Mouse (Mus musculus): ENCODE measurements around the gene Dhps.
"Not testable (repeated sequence)": the region's sequence is repeated elsewhere in the genome, so short reads cannot be mapped to it uniquely, and the experiment has no call there.

The Dhps gene

DNA sequence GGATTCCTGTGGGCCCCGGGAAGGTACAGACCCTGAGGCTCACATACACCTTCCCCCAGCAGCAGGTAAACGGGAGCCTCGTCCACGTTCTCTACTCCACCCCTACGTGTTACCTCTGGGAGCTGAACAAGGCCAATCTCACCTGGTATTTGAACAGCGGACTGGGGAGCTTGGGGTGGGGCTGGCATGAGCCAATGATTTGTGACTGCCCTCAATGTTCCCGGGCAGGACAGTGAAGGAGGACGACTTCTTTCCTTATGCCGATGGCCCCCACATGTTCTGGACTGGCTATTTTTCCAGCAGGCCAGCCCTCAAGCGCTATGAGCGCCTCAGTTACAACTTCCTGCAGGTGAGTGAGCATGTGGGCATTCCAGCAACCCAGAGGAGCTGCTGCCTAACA lies 19.3 kb downstream of the Dhps start:
- no peak for ATAC-seq (ENCODE audit: insufficient number of reproducible peaks, low FRiP score, low TSS enrichment)

DNA sequence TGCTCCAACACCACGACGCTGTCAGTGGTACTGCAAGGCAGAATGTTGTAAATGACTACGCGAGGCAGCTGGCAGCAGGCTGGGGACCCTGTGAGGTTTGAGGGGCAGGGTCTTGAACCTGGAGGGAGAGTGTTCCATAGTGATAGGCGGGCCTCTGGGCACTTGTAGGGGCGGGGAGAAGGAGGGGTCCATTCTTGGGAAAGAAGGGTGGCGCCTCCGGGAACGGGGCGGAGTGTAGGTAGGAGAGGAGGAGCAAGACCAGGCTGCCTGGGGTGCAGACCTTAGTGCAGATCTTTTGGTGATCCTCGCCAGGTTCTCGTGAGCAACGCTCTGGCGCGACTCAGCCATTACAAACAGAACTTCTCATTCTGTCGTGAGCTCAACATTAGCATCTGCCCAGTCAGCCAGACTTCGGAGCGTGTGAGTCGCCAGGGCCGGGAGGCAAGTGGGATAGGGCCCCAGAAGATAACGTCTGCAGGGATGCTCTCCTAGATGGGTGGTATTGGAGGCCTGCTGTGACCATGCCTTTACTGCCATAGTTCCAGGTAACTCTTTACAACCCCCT lies 20.1 kb downstream of the Dhps start:
- no peak for ATAC-seq (ENCODE audit: insufficient number of reproducible peaks, low FRiP score, low TSS enrichment)

DNA sequence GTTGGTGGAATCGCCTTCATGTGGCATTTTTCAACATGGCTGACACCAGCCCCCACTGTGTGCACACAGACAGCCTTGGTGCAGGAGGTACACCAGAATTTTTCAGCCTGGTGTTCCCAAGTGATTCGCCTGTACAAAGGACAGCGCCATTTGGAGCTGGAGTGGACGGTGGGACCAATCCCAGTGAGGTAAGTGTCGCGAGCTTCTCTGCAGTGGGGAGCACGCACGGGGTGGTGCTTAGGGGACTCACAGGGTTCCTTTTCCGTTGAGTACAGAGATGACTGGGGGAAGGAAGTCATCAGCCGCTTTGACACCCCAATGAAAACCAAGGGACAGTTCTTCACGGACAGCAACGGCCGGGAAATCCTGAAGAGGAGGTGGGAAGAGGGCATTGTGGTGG lies 23.5 kb downstream of the Dhps start:
- ATAC-seq (ENCODE audit: insufficient number of reproducible peaks, low FRiP score, low TSS enrichment) = no peak

DNA sequence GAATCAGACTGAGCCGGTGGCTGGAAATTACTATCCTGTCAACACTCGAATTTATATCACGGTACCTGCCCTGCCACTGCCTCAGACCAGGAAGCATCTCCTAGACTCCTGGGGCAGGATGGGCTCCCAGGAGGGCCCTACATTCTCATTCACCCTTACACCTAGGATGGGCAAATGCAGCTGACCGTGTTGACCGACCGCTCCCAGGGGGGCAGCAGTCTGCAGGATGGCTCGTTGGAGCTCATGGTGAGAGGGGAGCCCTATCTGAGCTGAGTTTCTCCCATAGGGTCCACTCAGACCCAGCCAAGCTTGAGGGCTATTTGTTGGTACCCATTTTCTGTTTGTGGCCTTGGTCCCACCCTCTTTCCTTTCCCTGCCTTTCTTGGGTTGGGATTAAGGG lies 24.0 kb downstream of the Dhps start:
- no peak for ATAC-seq (ENCODE audit: insufficient number of reproducible peaks, low FRiP score, low TSS enrichment)

DNA sequence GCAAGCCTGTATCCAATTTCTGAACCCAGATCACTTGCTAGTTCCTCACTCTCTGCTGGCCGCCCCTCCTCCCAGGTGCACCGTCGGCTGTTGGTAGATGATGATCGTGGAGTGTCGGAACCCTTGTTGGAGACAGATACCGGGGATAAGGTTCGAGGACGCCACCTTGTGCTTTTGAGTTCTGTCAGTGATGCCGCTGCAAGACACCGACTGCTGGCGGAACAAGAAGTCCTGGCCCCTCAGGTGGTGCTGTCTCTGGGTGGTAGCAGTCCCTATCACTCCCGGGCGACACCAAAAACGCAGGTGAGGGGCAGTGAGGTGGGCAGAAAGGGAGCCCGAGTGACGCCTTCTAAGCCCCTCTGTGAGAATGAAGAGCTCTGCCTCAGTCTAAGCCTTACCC lies 24.6 kb downstream of the Dhps start:
- ATAC-seq (ENCODE audit: insufficient number of reproducible peaks, low FRiP score, low TSS enrichment) = no peak

DNA sequence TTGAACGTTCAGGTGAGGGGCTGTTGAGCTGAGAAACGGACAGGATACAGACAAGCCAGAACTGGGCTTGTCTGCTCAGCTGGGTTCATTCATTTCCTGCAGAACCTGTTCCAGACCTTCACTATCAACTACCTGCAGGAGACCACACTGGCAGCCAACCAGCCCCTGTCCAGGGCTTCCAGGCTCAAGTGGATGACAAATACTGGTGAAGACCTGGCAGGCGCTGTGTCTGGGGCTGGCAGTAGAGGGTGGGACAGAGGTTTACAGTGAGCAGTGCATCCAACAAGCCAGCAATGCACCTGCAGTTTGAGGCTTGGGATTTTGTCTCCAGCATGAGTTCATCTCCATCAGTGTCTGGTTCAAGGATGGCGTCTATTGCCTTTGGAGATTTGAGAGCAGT lies 25.3 kb downstream of the Dhps start:
- no peak for ATAC-seq (ENCODE audit: insufficient number of reproducible peaks, low FRiP score, low TSS enrichment)

DNA sequence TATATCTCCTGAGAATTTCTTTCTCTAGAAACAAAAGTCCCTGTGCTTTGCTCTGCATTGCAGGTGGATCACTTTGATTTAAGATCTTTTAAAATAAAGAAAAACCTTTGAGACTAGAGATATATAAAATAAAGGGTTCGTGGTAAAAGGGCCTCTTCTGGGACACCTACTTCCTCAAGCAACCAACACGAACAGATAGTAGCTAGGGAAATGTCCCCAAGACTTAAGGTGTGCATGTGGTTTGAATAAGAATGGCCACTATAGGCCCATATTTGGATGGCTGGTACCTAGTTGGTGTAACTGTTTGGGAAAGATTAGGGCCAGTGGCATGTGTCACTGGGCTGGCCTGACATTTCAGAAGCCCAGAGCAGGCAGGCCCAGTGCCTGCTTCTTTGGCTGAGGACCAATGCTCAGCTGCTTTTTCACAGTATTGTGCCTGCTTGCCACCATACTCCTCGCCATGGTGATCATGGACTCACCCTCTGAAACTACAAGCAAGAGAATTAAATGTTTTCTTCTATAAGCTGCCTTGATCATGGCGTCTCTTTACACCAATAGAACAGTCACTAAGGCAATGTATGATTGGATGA lies 28.6 kb downstream of the Dhps start:
- no peak for ATAC-seq (ENCODE audit: insufficient number of reproducible peaks, low FRiP score, low TSS enrichment)

DNA sequence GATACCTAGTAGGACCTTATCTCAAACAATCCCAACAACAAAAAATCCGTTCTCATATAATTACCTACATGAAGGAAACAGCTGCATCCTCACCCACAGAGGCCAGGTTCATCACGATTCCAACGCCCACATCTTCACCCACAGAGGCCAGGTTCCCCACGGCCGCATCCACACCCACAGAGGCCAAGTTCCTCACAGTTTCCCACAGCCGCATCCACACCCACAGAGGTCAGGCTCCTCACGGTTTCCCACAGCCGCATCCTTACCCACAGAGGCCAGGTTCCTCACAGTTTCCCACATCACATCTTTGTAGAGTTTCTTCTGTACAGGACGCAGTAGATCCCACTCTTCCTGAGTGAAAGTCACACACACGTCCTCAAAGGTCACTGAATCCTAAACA lies 41.7 kb downstream of the Dhps start:
- ATAC-seq (ENCODE audit: insufficient number of reproducible peaks, low FRiP score, low TSS enrichment) = no peak

DNA sequence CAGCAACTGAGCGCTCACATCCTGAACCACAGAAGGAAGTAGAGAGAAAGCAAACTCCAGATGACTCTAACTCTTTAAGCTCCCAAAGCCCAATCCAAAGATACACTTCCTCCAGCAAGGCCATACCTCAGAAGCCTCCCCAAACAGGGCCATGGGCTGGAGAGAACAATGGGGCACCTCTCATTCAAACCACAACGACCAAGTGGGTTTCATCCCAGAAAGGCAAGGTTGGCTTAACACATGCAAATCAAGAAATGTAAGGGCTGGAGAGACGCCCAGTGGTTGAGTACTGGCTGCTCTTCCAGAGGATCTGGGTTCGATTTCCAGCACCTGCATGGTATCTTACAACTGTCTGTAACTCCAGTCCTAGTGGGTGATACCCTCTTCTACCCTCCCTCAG lies 43.9 kb downstream of the Dhps start:
- no peak for ATAC-seq (ENCODE audit: insufficient number of reproducible peaks, low FRiP score, low TSS enrichment)

DNA sequence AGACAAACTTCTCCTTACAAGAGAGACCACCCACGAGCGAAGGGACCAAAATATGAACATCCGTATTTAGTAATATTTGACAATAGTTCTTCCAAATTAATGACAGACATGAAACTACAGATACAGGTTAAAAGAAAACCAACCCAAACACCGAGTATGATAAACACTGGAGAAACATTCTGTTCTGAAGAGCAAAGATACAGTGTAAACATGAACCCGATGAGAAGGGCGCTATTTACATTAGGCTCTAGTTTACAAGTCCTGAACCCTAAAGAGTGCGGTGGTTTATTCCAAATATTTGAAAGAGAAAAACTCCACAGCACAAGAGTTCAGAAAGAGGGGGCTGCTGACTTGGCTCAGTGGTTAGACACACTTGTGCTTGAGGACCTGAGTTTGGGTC lies 45.4 kb downstream of the Dhps start:
- no peak for ATAC-seq (ENCODE audit: insufficient number of reproducible peaks, low FRiP score, low TSS enrichment)

DNA sequence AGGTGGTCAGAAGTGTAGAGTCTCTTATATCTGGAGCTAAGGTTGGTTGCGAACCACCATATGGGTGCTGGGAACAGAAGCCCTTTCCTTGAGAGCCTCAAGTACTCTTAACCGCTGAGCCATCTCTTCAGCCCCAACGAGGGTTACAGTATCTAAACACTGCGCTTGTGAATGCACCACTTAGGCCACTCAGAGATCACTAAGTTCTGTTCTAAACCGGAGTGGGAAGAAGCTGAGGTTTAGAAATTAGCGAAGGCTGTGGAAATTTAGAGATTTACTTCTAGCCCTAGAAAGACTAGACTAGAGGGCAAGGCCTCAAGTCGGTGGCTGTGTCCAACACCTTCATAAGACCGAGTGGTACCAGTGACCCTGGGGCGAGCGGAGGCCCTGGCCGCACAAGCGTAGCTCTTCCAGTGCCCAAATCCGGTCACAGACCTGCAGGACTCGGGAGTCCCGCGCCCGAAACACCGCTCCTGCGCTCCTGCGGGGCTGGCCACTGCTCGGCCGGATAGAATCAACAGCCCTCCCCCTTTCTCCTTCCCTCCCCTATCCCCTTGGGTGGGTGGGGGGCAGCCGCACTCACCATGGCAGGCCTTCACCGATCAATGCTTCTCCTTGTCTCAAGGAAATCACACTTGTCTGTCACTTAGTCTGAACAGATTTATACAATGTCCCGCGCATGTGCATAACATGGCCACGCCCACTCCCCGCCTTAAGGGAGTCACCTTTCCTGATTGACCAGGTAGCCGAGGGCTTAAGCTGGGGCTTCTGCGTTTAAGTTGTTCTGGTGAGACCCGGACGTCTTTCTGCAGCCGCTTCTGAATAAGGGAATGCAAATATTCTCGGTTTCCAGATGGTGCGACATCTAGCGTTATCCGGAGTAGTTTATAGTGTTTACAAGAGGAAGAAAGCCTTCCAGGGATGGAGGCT lies 47.8 kb downstream of the Dhps start:
- ATAC-seq (ENCODE audit: insufficient number of reproducible peaks, low FRiP score, low TSS enrichment) = peak; percentile 96

DNA sequence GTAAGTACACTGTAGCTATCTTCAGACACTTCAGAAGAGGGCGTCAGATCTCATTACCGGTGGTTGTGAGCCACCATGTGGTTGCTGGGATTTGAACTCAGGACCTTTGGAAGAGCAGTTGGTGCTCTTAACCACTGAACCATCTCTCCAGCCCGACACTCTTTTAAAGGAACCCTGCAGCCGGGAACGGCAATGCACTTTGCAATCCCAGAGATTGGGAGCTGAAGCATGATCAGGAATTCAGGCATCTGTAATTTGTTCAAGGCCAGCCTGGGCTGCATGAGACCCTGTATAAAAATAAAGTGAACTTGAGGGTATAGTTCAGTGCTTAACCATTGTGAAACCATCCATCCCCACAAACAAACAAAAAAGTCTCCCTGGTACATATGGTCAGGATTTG lies 48.7 kb downstream of the Dhps start:
- not testable (repeated sequence) for ATAC-seq (ENCODE audit: insufficient number of reproducible peaks, low FRiP score, low TSS enrichment)

DNA sequence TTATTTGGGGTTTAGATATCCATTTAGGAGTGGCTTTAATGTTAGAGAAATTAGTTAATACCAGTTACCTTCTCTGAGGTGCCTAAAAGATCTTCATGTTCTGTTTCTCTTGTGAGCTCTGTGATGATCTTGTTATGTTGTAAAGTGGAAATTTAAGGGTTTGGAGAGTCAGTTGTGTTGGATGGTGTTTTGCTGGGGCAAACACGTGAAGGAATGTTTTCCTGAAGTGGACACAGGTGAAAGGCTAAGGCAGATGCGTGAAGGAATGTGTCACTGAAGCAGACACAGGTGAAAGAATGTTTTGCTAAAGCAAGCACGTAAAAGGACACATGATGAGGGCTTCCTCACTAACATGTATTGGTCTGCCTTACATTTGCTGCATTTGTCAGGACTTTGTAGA lies 51.4 kb downstream of the Dhps start, which contains the start of gene Zfp791:
Zfp791 (minus strand) TSS at position 101 of the 400 bp plus-strand sequence.
- no peak for ATAC-seq (ENCODE audit: insufficient number of reproducible peaks, low FRiP score, low TSS enrichment)

DNA sequence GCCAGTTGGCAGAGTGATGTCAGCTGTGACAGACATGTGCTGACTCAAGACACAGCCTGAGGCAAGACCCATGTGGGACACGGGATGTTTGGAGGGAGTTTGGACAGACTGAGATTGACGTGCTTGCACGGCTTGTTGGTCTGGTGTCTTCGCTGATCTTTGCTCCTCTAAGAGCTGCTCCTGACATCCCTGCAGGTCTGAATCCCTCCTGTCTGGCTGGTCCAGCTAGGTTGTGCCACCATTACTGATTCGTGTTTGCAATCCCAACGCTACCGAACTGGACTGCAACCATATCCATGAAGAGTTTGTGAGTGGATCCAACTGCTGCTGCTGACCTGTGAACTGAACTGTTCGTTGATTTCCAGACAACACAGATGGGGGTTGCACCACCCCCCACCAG lies 52.1 kb downstream of the Dhps start:
- no peak for ATAC-seq (ENCODE audit: insufficient number of reproducible peaks, low FRiP score, low TSS enrichment)

All from cerebellum, adult (tissue).